Mouse (Mus musculus): Measurements from ENCODE around the gene Cox11.

GRCm38 (mm10) chr11:90666144-90666757, 28.3 kb downstream of the Cox11 start:
- no peak for TF ChIP-seq CTCF (IDR thresholded peaks at IDR 0.05; ENCODE audit: insufficient read depth, low read depth, low read length)
- TF ChIP-seq POLR2A (IDR thresholded peaks at IDR 0.05; ENCODE audit: insufficient read depth, low read depth, low read length) = no peak
